Mouse (Mus musculus): ENCODE results near the gene Gm572.

DNA sequence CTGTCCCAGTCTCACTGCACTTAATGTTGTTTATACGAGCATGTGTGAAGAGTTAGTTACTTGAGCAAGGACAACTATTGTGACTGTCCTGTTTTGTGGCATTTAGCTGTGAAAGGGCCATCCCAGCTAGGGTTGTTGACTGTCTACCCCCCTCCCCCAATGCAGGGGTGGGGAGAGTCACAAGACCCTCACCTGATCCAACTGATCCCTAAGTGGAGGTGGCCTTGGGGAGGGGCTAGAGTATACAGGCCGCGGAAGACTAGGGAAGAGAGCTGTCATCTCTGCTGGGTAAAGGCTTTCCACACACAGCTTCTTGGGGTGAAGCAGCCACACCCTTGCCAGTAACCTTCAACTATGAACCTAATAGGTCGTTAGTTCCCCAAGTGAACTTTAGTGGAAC, 42.8 kb upstream of the Gm572 start:
- TF ChIP-seq POLR2A (IDR thresholded peaks at IDR 0.05; ENCODE audit: low read depth, low read length) (no peak), CTCF (IDR thresholded peaks at IDR 0.05; ENCODE audit: extremely low read depth, insufficient read depth, insufficient read length, insufficient replicate concordance) (no peak)

Measured in spleen, adult 2 months (tissue).